ENCODE assay signal across 26 mouse cellular contexts in the genomic region with DNA sequence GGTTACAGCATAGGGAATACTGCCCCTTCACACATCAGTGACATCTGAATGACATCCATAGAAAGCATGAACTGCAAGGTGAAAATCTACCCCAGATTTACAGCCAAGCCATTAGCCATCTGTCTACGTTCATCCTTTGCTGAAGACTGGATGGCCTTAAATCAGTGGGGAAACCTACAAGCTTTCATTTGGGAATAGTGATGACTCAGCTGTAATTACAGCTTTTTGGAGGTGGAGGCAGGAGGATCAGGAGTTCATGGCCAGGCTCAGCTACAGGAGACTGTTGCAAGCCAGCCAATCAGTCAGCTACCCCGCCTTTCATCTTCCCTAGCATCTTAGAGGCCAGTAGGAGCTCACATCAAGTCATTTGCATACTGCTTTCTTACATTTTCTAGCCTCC.
"Had no signal": no experiment of that assay in that cellular context is flagged by ENCODE, and none has a peak within 500 bp of the region (broad histone marks: within the 10 kb centered on the region; RNA-seq: fewer than 3 reads in every experiment).

No protein-coding gene starts in this region.

- H3K4me3 ChIP-seq: gastrocnemius, adult 2 months; heart, embryonic 10.5 days; hindbrain, embryonic 10.5 days; hindbrain, embryonic 12.5 days; intestine, embryonic 15.5 days; kidney, embryonic 15.5 days; limb, embryonic 13.5 days; limb, embryonic 15.5 days; liver, embryonic 12.5 days had no signal

- H3K27me3 ChIP-seq: hindbrain, embryonic 12.5 days; intestine, embryonic 15.5 days; kidney, embryonic 15.5 days; limb, embryonic 15.5 days had no signal

- H3K9ac ChIP-seq: hindbrain, embryonic 12.5 days; hindbrain, embryonic 14.5 days; intestine, embryonic 15.5 days; kidney, embryonic 15.5 days; limb, embryonic 13.5 days; limb, embryonic 15.5 days; liver, embryonic 12.5 days; liver, embryonic 14.5 days had no signal

- H3K27ac ChIP-seq: gastrocnemius, adult 2 months; heart, embryonic 10.5 days; hindbrain, embryonic 10.5 days; hindbrain, embryonic 12.5 days; hindbrain, embryonic 14.5 days; intestine, embryonic 15.5 days; kidney, embryonic 15.5 days; kidney, postnatal 0 days; limb, embryonic 13.5 days; limb, embryonic 15.5 days; liver, embryonic 12.5 days; liver, embryonic 14.5 days had no signal

- H3K9me3 ChIP-seq: heart, embryonic 10.5 days; hindbrain, embryonic 10.5 days; hindbrain, embryonic 12.5 days; intestine, embryonic 15.5 days; kidney, embryonic 15.5 days; limb, embryonic 13.5 days; limb, embryonic 15.5 days; liver, embryonic 12.5 days had no signal

- H3K4me2 ChIP-seq: hindbrain, embryonic 12.5 days; hindbrain, embryonic 14.5 days; intestine, embryonic 15.5 days; kidney, embryonic 15.5 days; limb, embryonic 13.5 days; limb, embryonic 15.5 days; liver, embryonic 12.5 days had no signal

- ATAC-seq: hindbrain, embryonic 16.5 days; inflammation-experienced regulatory T-cells, adult 6 months; intestine, embryonic 15.5 days; intestine, postnatal 0 days; liver, embryonic 12.5 days had no signal

- H3K4me1 ChIP-seq: intestine, embryonic 15.5 days; kidney, embryonic 15.5 days; liver, embryonic 12.5 days had no signal

- H3K36me3 ChIP-seq: heart, embryonic 10.5 days; hindbrain, embryonic 10.5 days; hindbrain, embryonic 12.5 days; intestine, embryonic 15.5 days; kidney, embryonic 15.5 days; limb, embryonic 13.5 days; limb, embryonic 15.5 days; liver, embryonic 12.5 days had no signal

- DNase-seq: gastrocnemius, adult 2 months; gastrocnemius, postnatal 10 days; gastrocnemius, postnatal 25 days; heart, postnatal 10 days; heart, postnatal 4 days; kidney, adult 18-20 months; kidney, adult 9 months; kidney, postnatal 14 days; kidney, postnatal 36 days; layer of hippocampus, adult 9-11 months; layer of hippocampus, postnatal 36 days; left cerebral cortex, postnatal 4 days had no signal
